Mouse (Mus musculus) CH12.LX (cell line): ENCODE results near the gene Igf1r. TPM values are rescaled to one million over a fixed set of nuclear protein-coding genes. Genes with fewer than 3 reads are reported as not detected.

Experiments
- DNase-seq: peaks from one replicate; pipeline ENCODE4 v3.0.0-alpha.2; 2013; ENCODE audit errors: extremely low read depth
- H3K27ac ChIP-seq: 2 replicates; pipeline ENCODE4 v1.5.1; 2012; ENCODE audit warnings: low read depth, mild to moderate bottlenecking, control low read depth, moderate library complexity; ENCODE audit not compliant: insufficient read depth
- H3K27me3 ChIP-seq: replicated peaks from 2 replicates; pipeline ENCODE3; 2012; ENCODE audit warnings: inconsistent platforms
- H3K36me3 ChIP-seq, 2 experiments: replicated peaks in 1 of 2; 2 replicates each; pipeline versions ENCODE3 to v1.6.1; 2012; ENCODE audit warnings: inconsistent platforms in 1 of 2, low read length in 1 of 2, mild to moderate bottlenecking in 1 of 2, mixed read lengths in 1 of 2, moderate library complexity in 1 of 2; ENCODE audit not compliant: control insufficient read depth in 1 of 2, insufficient read depth in 1 of 2
- H3K4me1 ChIP-seq, 2 experiments: 2 replicates each; pipeline ENCODE4 v1.6.1; 2012; ENCODE audit warnings: inconsistent platforms in 1 of 2, moderate library complexity in 1 of 2; ENCODE audit not compliant: insufficient read depth in 2 of 2, control insufficient read depth in 1 of 2
- H3K4me2 ChIP-seq: 2 replicates; pipeline ENCODE4 v1.6.1; 2012; ENCODE audit warnings: low read depth, mild to moderate bottlenecking, control low read depth; ENCODE audit not compliant: poor library complexity, insufficient read depth, severe bottlenecking
- H3K4me3 ChIP-seq, 3 experiments: fragments of 150-350 bp in 1 of 3; sonication (generic) in 1 of 3; replicated peaks in 1 of 3; 2 replicates each; pipeline versions ENCODE3 to v1.5.1; 2011 to 2012; ENCODE audit warnings: low read depth in 2 of 3, low read length in 2 of 3, mild to moderate bottlenecking in 2 of 3, moderate library complexity in 2 of 3, control low read depth in 1 of 3, improper control_type of control experiment in 1 of 3, inconsistent platforms in 1 of 3, mixed read lengths in 1 of 3; ENCODE audit not compliant: poor library complexity in 1 of 3
- H3K79me2 ChIP-seq: replicated peaks from 2 replicates; pipeline ENCODE4 v1.6.1; 2012; ENCODE audit warnings: mild to moderate bottlenecking, moderate library complexity; ENCODE audit not compliant: control insufficient read depth, poor library complexity, insufficient read depth, severe bottlenecking; ENCODE audit errors: extremely low read depth
- H3K9ac ChIP-seq: 2 replicates; pipeline ENCODE4 v1.6.1; 2012; ENCODE audit warnings: low read depth, mild to moderate bottlenecking, control low read depth, moderate library complexity; ENCODE audit not compliant: insufficient read depth
- H3K9me3 ChIP-seq: replicated peaks from 2 replicates; pipeline ENCODE3; 2012; ENCODE audit warnings: low read length, inconsistent platforms, mixed read lengths
- BHLHE40 ChIP-seq: IDR thresholded peaks from 2 replicates; pipeline ENCODE4 v1.6.1; 2011; ENCODE audit warnings: mild to moderate bottlenecking, low read depth, low read length, improper control_type of control experiment
- CTCF ChIP-seq, 2 experiments: IDR thresholded peaks in 1 of 2; conservative IDR thresholded peaks in 1 of 2; 2 replicates each; pipeline ENCODE4 v1.5.1; 2011 to 2012; ENCODE audit warnings: low read depth in 2 of 2, low read length in 2 of 2, improper control_type of control experiment in 1 of 2, inconsistent platforms in 1 of 2, mild to moderate bottlenecking in 1 of 2, moderate library complexity in 1 of 2
- E2F4 ChIP-seq: IDR thresholded peaks from 2 replicates; pipeline ENCODE4 v1.6.1; 2011; ENCODE audit warnings: low read depth, low read length, improper control_type of control experiment; ENCODE audit not compliant: insufficient replicate concordance
- ELF1 ChIP-seq: IDR thresholded peaks from 2 replicates; pipeline ENCODE4 v1.6.1; 2014; ENCODE audit warnings: low read depth, mild to moderate bottlenecking, inconsistent platforms, low read length, improper control_type of control experiment
- GABPA ChIP-seq: IDR thresholded peaks from 2 replicates; pipeline ENCODE4 v1.6.1; 2012; ENCODE audit warnings: low read depth, low read length, improper control_type of control experiment, inconsistent platforms; ENCODE audit not compliant: insufficient replicate concordance
- HCFC1 ChIP-seq: IDR thresholded peaks from 2 replicates; pipeline ENCODE4 v1.6.1; 2012; ENCODE audit warnings: low read depth, mild to moderate bottlenecking, inconsistent platforms, low read length, improper control_type of control experiment
- JUND ChIP-seq: conservative IDR thresholded peaks from 2 replicates; pipeline ENCODE4 v1.6.1; 2011; ENCODE audit warnings: low read depth, low read length, improper control_type of control experiment
- MAZ ChIP-seq: IDR thresholded peaks from 2 replicates; pipeline ENCODE4 v1.6.1; 2012; ENCODE audit warnings: low read depth, mild to moderate bottlenecking, inconsistent platforms, low read length, improper control_type of control experiment, moderate library complexity
- MEF2A ChIP-seq: IDR thresholded peaks from 2 replicates; pipeline ENCODE4 v1.6.1; 2014; ENCODE audit warnings: low read depth, mild to moderate bottlenecking, inconsistent platforms, low read length, improper control_type of control experiment, borderline replicate concordance
- MYC ChIP-seq: IDR thresholded peaks from 2 replicates; pipeline ENCODE4 v1.6.1; 2011; ENCODE audit warnings: low read depth, mild to moderate bottlenecking, improper control_type of control experiment, low read length
- NELFE ChIP-seq: IDR thresholded peaks from 2 replicates; pipeline ENCODE4 v1.6.1; 2011; ENCODE audit warnings: low read depth, low read length, improper control_type of control experiment
- NRF1 ChIP-seq: IDR thresholded peaks from 2 replicates; pipeline ENCODE4 v1.6.1; 2014; ENCODE audit warnings: low read depth, mild to moderate bottlenecking, inconsistent platforms, low read length, improper control_type of control experiment, moderate library complexity
- POLR2A ChIP-seq: IDR thresholded peaks from 2 replicates; pipeline ENCODE4 v1.6.1; 2011; ENCODE audit warnings: low read depth, mild to moderate bottlenecking, improper control_type of control experiment, low read length
- POLR2AphosphoS2 ChIP-seq: IDR thresholded peaks from 2 replicates; pipeline ENCODE4 v1.6.1; 2011; ENCODE audit warnings: low read depth, low read length, improper control_type of control experiment
- RAD21 ChIP-seq: IDR thresholded peaks from 2 replicates; pipeline ENCODE4 v1.6.1; 2011; ENCODE audit warnings: low read depth, mild to moderate bottlenecking, low read length, improper control_type of control experiment, moderate library complexity
- RCOR1 ChIP-seq: conservative IDR thresholded peaks from 2 replicates; pipeline ENCODE4 v1.6.1; 2012; ENCODE audit warnings: low read depth, mild to moderate bottlenecking, inconsistent platforms, low read length, improper control_type of control experiment
- SIN3A ChIP-seq: IDR thresholded peaks from 2 replicates; pipeline ENCODE4 v1.6.1; 2012; ENCODE audit warnings: low read length, improper control_type of control experiment, inconsistent platforms
- SMC3 ChIP-seq: IDR thresholded peaks from 2 replicates; pipeline ENCODE4 v1.6.1; 2011; ENCODE audit warnings: low read depth, low read length, improper control_type of control experiment
- TBP ChIP-seq: conservative IDR thresholded peaks from 2 replicates; pipeline ENCODE4 v1.6.1; 2011; ENCODE audit warnings: low read depth, low read length, improper control_type of control experiment
- TCF12 ChIP-seq: IDR thresholded peaks from 2 replicates; pipeline ENCODE4 v1.6.1; 2014; ENCODE audit warnings: low read depth, mild to moderate bottlenecking, inconsistent platforms, low read length, improper control_type of control experiment
- UBTF ChIP-seq: IDR thresholded peaks from 2 replicates; pipeline ENCODE4 v1.6.1; 2012; ENCODE audit warnings: low read depth, mild to moderate bottlenecking, inconsistent platforms, low read length, improper control_type of control experiment, moderate library complexity
- USF1 ChIP-seq: IDR thresholded peaks from 2 replicates; pipeline ENCODE4 v1.6.1; 2014; ENCODE audit warnings: low read depth, mild to moderate bottlenecking, inconsistent platforms, low read length, improper control_type of control experiment
- ZC3H11A ChIP-seq: IDR thresholded peaks from 2 replicates; pipeline ENCODE4 v1.6.1; 2012; ENCODE audit warnings: low read depth, mild to moderate bottlenecking, inconsistent platforms, low read length, improper control_type of control experiment
- ZKSCAN1 ChIP-seq: IDR thresholded peaks from 2 replicates; pipeline ENCODE4 v1.6.1; 2012; ENCODE audit warnings: low read depth, inconsistent platforms, low read length, improper control_type of control experiment, borderline replicate concordance
- ZMIZ1 ChIP-seq: IDR thresholded peaks from 2 replicates; pipeline ENCODE4 v1.6.1; 2012; ENCODE audit warnings: low read depth, mild to moderate bottlenecking, inconsistent platforms, low read length, improper control_type of control experiment
- ZNF384 ChIP-seq: IDR thresholded peaks from 2 replicates; pipeline ENCODE4 v1.6.1; 2012; ENCODE audit warnings: low read depth, low read length, improper control_type of control experiment, inconsistent platforms
- dilution Hi-C: fragments of 300-500 bp; cut with MboI; formaldehyde crosslinking; loops from 2 replicates; pipeline ENCODE4 v1.14.3; 2020; ENCODE audit warnings: low sequenced_read_pairs; ENCODE audit not compliant: extremely low pct_unique_long_range_greater_than_20kb, extremely low pct_ligation_motif_present
- in situ Hi-C: fragments of 300-500 bp; cut with MboI; formaldehyde crosslinking; loops from 3 replicates; pipeline ENCODE4 v1.14.3; 2019; ENCODE audit warnings: low sequenced_read_pairs, low pct_ligation_motif_present, low pct_unique_long_range_greater_than_20kb, mixed read lengths
- polyA plus RNA-seq: library from polyadenylated mRNA; unstranded; fragments of >175 nt; gene quantifications from 2 replicates; pipeline ENCODE4 v1.2.1, GENCODE M21; 2012; ENCODE audit warnings: low read depth; ENCODE audit not compliant: insufficient read length
- total RNA-seq, 2 experiments: library from RNA; depleted of rRNA; stranded (reverse); fragments of 300-350 nt in 1 of 2; fragments of >200 nt in 1 of 2; gene quantifications; 2 replicates each; pipeline ENCODE4 v1.2.3; 2012 to 2014

Gene Igf1r
- total and polyA plus RNA-seq, 3 experiments: 0.19 to 1.6 (median 0.29) TPM

- no peaks in the 10 kb centered on the region for H3K9me3 ChIP-seq
- H3K27me3 ChIP-seq: no peaks in the 10 kb centered on the region
- no peak for DNase-seq
- peaks cover 53% of the 10 kb centered on the region for H3K79me2 ChIP-seq
- in situ Hi-C loops (no loop called here), dilution Hi-C loops (no loop called here)
- H3K4me3 ChIP-seq: peak overlapping the region; percentile 45 to 85 (median 79)
- H3K4me2 ChIP-seq: peak overlapping the region; percentile 82
- TF ChIP-seq ZMIZ1 (no peak), POLR2AphosphoS2 (no peak), MAZ (no peak), ZC3H11A (no peak), MYC (no peak), ZKSCAN1 (no peak), UBTF (no peak), HCFC1 (no peak), USF1 (no peak), ZNF384 (no peak), NRF1 (no peak)
- peaks cover 0 to 4% of the 10 kb centered on the region in 2 experiments for H3K36me3 ChIP-seq
- H3K9ac ChIP-seq: peak overlapping the region; percentile 81
- peak overlapping the region; percentile 95 for H3K27ac ChIP-seq
- peaks cover 3 to 34% of the 10 kb centered on the region in 2 experiments for H3K4me1 ChIP-seq
Measured at GRCm38 (mm10) chr7:68277897-68278270, 325.3 kb downstream of the Igf1r start.

- in situ Hi-C loops (no loop called here), dilution Hi-C loops (no loop called here)
- Histone ChIP-seq H3K27ac (peak overlapping the region; percentile 95), H3K36me3 (peaks cover 0 to 4% of the 10 kb centered on the region in 2 experiments), H3K4me2 (peak overlapping the region; percentile 82), H3K9ac (peak overlapping the region; percentile 81), H3K4me1 (peaks cover 3 to 37% of the 10 kb centered on the region in 2 experiments), H3K9me3 (no peaks in the 10 kb centered on the region), H3K79me2 (peaks cover 58% of the 10 kb centered on the region), H3K4me3 (peak overlapping the region; percentile 45 to 85 (median 79)), H3K27me3 (no peaks in the 10 kb centered on the region)
- TF ChIP-seq GABPA: no peak
- peak; percentile 76 for TF ChIP-seq NRF1
- DNase-seq: no peak
Measured at GRCm38 (mm10) chr7:68278385-68278784, 325.8 kb downstream of the Igf1r start.

GRCm38 (mm10) chr7:68278908-68279307 is 326.3 kb downstream of the Igf1r start:
- in situ Hi-C loops (no loop called here), dilution Hi-C loops (no loop called here)
- Histone ChIP-seq H3K4me2 (peak overlapping the region; percentile 82), H3K79me2 (peaks cover 64% of the 10 kb centered on the region), H3K4me1 (peaks cover 7 to 42% of the 10 kb centered on the region in 2 experiments), H3K9ac (peak overlapping the region; percentile 81), H3K27me3 (no peaks in the 10 kb centered on the region), H3K9me3 (no peaks in the 10 kb centered on the region), H3K4me3 (peak overlapping the region; percentile 45 to 85 (median 79)), H3K36me3 (peaks cover 0 to 10% of the 10 kb centered on the region in 2 experiments), H3K27ac (peak overlapping the region; percentile 95)
- DNase-seq: no peak
- no peak for TF ChIP-seq RCOR1
- TF ChIP-seq TBP: no peak
- TF ChIP-seq ZNF384: no peak
- TF ChIP-seq NRF1: no peak
- no peak for TF ChIP-seq MEF2A
- TF ChIP-seq NELFE: no peak
- no peak for TF ChIP-seq USF1
- no peak for TF ChIP-seq ELF1
- peak in 1 of 2 experiments; percentile 47; a peak in 2 of 4 replicates for TF ChIP-seq CTCF (conservative IDR thresholded peaks at IDR 0.05 in 1 of 2, IDR thresholded peaks at IDR 0.05 in 1 of 2; ENCODE audit: low read depth in 2 of 2, low read length in 2 of 2)
- no peak for TF ChIP-seq SIN3A
- TF ChIP-seq ZMIZ1: no peak
- 0 out of 2 replicates have a peak, but pooled peaks have one; percentile 14 for TF ChIP-seq TCF12
- TF ChIP-seq E2F4: no peak
- 0 out of 2 replicates have a peak, but pooled peaks have one; percentile 22 for TF ChIP-seq POLR2A
- TF ChIP-seq JUND: no peak
- TF ChIP-seq RAD21: peak; percentile 40
- 0 out of 2 replicates have a peak, but pooled peaks have one; percentile 3 for TF ChIP-seq BHLHE40
- TF ChIP-seq ZKSCAN1: no peak
- TF ChIP-seq MYC: no peak
- no peak for TF ChIP-seq MAZ
- peak; percentile 35 for TF ChIP-seq SMC3
